Comparison of ENCODE assay signal across 13 mouse cellular contexts in genomic region chr14:37323392-37323791, GRCm38 (mm10).
A peak's percentile ranks its signal among the peaks of the same experiment; 100 is the strongest.
DNase-seq lines count a peak whose midpoint lies in the region; ATAC-seq and TF ChIP-seq lines count a peak whose summit lies in the region.
"Had no signal": no experiment of that assay in that cellular context is flagged by ENCODE, and none has a peak within 500 bp of the region (broad histone marks: within the 10 kb centered on the region; RNA-seq: fewer than 3 reads in every experiment).

No protein-coding gene starts in this region.

- no peaks in the 10 kb centered on the region for H3K36me3 ChIP-seq in lung, embryonic 14.5 days (ENCODE audit: insufficient read depth)
- no peaks in the 10 kb centered on the region for H3K36me3 ChIP-seq in midbrain, embryonic 13.5 days

- peak; percentile 2 to 11 for DNase-seq in adrenal gland, postnatal 36 days
- no peak for DNase-seq in adrenal gland, postnatal 4 days (ENCODE audit: low spot score in 2 of 2)
- peak; percentile 4 for DNase-seq in brain, embryonic 14.5 days (ENCODE audit: low read depth)
- peak; percentile 27 for DNase-seq in kidney, adult 9 months
- DNase-seq in lung, embryonic 14.5 days = peak; percentile 36
- DNase-seq in right cerebral cortex, adult 18-20 months = no peak
- DNase-seq: cerebellum, postnatal 25 days; retina, postnatal 1 day; thymus, postnatal 14 days had no signal

- no peak for TF ChIP-seq CTCF in brain, embryonic 14.5 days (IDR thresholded peaks at IDR 0.05; ENCODE audit: borderline replicate concordance, extremely low read depth, insufficient read depth, insufficient read length)
- no peak for TF ChIP-seq CTCF in lung, embryonic 14.5 days (IDR thresholded peaks at IDR 0.05; ENCODE audit: low read depth)

- 40% methylated on average over 4 of the region's 4 CpGs for WGBS in lung, embryonic 14.5 days
- WGBS in midbrain, embryonic 13.5 days = 85% methylated on average over 4 of the region's 4 CpGs

- H3K9ac ChIP-seq in lung, embryonic 14.5 days = no peak overlapping the region
- no peak overlapping the region for H3K9ac ChIP-seq in midbrain, embryonic 13.5 days (replicated peaks)

- H3K27me3 ChIP-seq in lung, embryonic 14.5 days (ENCODE audit: insufficient read depth, low read length) = no peaks in the 10 kb centered on the region
- H3K27me3 ChIP-seq in midbrain, embryonic 13.5 days = no peaks in the 10 kb centered on the region
- H3K27me3 ChIP-seq: megakaryocyte, embryonic 14.5 days had no signal

- no peak overlapping the region for H3K4me3 ChIP-seq in lung, embryonic 14.5 days (ENCODE audit: low read depth, low read length)
- H3K4me3 ChIP-seq in midbrain, embryonic 13.5 days (replicated peaks) = no peak overlapping the region
- H3K4me3 ChIP-seq: megakaryocyte, embryonic 14.5 days had no signal

- H3K4me2 ChIP-seq in lung, embryonic 14.5 days = no peak overlapping the region
- no peak overlapping the region for H3K4me2 ChIP-seq in midbrain, embryonic 13.5 days (replicated peaks)
- H3K4me2 ChIP-seq: heart, embryonic 11.5 days had no signal

- H3K27ac ChIP-seq in lung, embryonic 14.5 days (ENCODE audit: low read depth) = no peak overlapping the region
- no peak overlapping the region for H3K27ac ChIP-seq in midbrain, embryonic 13.5 days

- ATAC-seq in lung, embryonic 14.5 days (ENCODE audit: insufficient read depth) = no peak; the same call in 1 of the 2 replicates
- no peak for ATAC-seq in frontal cortex, adult (ENCODE audit: low TSS enrichment)
- no peak for ATAC-seq in midbrain, embryonic 13.5 days

- no peak for TF ChIP-seq POLR2A in brain, embryonic 14.5 days (IDR thresholded peaks at IDR 0.05; ENCODE audit: borderline replicate concordance, extremely low read depth, insufficient read depth, insufficient read length, poor library complexity, severe bottlenecking)

- H3K9me3 ChIP-seq in lung, embryonic 14.5 days (ENCODE audit: low read depth, low read length) = no peaks in the 10 kb centered on the region
- H3K9me3 ChIP-seq in midbrain, embryonic 13.5 days = no peaks in the 10 kb centered on the region
- H3K9me3 ChIP-seq: megakaryocyte, embryonic 14.5 days had no signal

- H3K4me1 ChIP-seq in lung, embryonic 14.5 days (ENCODE audit: insufficient read depth) = no peaks in the 10 kb centered on the region
- no peaks in the 10 kb centered on the region for H3K4me1 ChIP-seq in midbrain, embryonic 13.5 days (replicated peaks)
- H3K4me1 ChIP-seq: megakaryocyte, embryonic 14.5 days had no signal

Comparison
In these comparisons a context has a peak if more than half of its experiments do, and no peak if none do; other contexts are left out.
1. DNase-seq: peak in adrenal gland, postnatal 36 days (2 of 2), brain, embryonic 14.5 days (single experiment), kidney, adult 9 months (single experiment) and lung, embryonic 14.5 days (single experiment); none in adrenal gland, postnatal 4 days (0 of 2) and right cerebral cortex, adult 18-20 months (single experiment).